Mouse (Mus musculus): ENCODE measurements around the gene Snurf.
A peak's percentile ranks its signal among the peaks of the same experiment; 100 is the strongest.

Snurf gene

GRCm38 (mm10) chr7:60004606-60005330 lies at the start of gene Snurf, which contains the start of gene Gm38393:
Snurf (minus strand) TSS chr7:60005049.
Gm38393 (minus strand) TSS chr7:60005064.
- DNase-seq: peak; percentile 94

GRCm38 (mm10) chr7:60047481-60048201 lies 42.8 kb upstream of the Snurf start:
- DNase-seq: peak; percentile 78

DNA sequence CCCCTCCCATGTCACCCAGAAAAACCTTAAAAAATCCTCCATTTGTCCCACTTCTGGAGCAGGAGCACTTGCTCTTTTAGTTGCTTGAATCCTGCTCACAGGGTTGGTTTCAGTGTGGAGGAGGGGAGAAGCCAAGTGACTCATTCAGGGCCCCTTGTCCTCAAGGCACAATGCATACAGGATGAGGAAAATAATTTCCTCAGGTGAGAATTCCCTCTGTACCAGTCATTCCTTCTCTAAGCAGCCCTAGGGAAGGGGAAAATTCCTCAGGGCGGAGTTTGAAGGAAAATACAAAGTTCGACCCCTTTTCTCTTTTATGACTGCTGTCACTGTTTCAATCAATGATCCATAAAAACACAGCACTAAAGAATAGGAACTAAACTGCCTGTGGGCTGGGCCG lies 8.3 kb upstream of the Snurf start:
- DNase-seq: no peak

GRCm38 (mm10) chr7:60007727-60008360 lies 3.0 kb upstream of the Snurf start:
- no peak for DNase-seq

- no peak for DNase-seq
Measured at GRCm38 (mm10) chr7:60006262-60006661, 1.4 kb upstream of the Snurf start.

- DNase-seq: peak; percentile 55
Measured at GRCm38 (mm10) chr7:60003921-60004605, 786 bp downstream of the Snurf start.

DNA sequence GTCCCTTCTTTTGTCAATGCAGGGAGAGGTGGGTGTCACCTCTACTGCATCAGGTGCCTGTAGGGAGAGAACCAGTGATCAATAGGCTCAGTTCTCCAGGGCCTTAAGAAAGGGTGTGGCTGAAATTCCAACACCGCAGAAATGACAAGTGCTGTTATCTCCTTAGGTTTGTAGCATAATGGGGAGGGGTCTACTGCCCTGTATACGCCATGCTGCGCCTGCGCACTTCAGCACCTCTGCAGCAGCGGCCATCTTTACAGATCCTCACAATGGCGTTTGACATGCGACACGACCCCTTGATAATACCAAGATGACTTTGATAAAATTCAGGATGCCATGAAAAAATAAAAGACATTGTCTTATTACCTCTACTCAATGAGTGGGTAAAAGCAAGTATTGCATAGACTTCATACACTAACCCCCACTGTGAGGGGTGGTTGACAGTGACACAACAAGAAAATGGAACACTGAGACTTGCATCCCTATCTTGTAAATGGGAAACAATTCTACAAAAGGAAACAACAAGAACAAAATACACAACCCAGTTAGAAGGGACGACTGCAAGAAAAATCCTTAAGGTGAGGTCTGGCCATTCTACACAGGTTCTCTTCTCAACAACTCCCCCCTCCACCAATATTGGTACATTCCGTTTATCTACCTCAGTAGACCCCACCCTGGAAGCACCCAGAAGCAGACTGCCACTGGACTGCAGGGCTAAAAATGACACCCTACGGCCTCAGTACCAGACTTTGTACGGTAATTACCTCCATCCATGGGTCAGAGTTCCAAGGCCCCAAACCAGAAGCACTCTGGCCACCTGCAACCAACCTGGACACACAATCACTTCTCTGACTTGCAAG lies 1.6 kb downstream of the Snurf start:
- DNase-seq: peak; percentile 64

- DNase-seq: no peak
Measured at GRCm38 (mm10) chr7:59978646-59979045, 26.2 kb downstream of the Snurf start.
